Mouse (Mus musculus) embryo, embryonic 10.5 days (tissue): Measurements from ENCODE around the gene Trim8.

Experiments
- DNase-seq: peaks from one replicate; pipeline ENCODE4 v3.0.0-alpha.2; 2015; ENCODE audit warnings: low spot score

Gene Trim8

DNA sequence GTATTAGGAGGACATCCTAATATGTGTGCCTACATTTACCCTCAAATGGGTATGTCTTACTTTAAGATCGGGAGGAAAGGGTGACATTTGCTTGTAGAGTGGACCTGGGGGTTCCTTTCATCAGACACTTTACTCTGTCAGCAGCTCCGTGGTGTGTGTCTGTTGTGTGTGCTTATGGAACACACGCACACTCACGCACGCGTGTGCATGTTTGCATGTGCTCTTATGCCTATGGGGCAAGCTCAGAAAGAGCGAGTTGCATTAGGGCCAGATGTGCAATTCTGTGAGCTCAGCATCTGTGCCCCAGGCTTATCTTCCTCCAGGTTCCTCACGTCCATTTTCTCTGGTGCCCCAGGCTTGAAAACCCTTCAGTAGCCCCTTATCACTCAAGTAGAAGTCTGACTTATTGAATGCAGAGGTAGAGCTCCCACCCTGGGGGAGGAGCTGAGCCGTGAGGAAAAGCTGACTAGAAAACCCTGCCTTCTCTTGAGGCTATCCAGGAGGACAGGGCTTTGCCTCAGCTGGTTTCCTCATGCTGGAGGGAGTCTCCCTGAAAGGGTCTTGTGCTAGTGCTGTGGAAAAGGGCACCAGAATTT lies 3.4 kb downstream of the Trim8 start:
- DNase-seq: peak; percentile 23

- no peak for DNase-seq
Observed at GRCm38 (mm10) chr19:46505646-46506371, 4.3 kb downstream of the Trim8 start.

DNA sequence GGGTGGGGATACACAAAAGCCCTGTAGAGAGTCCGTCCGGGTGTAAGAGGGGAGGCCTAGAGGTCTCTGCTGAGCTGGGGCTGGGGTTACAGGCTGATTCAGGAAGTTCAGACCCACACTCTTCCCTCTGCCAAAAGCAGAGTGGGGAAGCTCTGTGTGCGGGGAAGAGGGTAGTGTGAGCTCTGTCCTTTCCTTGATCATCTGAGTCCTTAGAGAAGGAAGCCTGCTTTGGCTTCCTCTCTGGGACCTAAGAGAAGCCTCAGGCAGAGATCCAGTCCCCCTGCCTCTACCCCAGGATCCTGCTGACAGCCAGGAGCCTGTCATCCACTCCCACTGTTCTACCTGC lies 4.8 kb downstream of the Trim8 start:
- no peak for DNase-seq

- peak; percentile 72 for DNase-seq
Observed at GRCm38 (mm10) chr19:46507181-46507581, 5.7 kb downstream of the Trim8 start.

GRCm38 (mm10) chr19:46507806-46508205 lies 6.3 kb downstream of the Trim8 start:
- DNase-seq: no peak

DNA sequence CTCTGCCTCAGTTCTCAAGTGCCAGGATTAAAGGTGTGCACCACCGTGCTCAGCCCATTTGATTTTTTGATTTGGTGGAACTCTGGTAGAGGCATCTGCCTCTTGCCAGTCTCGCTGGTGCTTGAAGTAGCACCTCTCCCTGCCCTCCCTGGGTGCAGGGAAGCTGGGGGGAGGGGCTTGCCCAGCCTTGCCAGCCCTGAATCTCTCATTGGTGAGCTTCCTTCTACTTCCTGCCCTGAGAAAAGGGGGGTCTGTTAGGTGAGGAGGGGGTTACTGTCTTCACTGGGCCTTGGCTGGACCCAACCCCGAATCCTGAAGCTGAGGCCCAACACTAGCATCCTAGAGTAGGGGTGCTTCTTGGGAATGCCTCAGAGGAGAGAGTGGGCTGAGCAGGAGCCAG lies 7.2 kb downstream of the Trim8 start:
- no peak for DNase-seq

DNA sequence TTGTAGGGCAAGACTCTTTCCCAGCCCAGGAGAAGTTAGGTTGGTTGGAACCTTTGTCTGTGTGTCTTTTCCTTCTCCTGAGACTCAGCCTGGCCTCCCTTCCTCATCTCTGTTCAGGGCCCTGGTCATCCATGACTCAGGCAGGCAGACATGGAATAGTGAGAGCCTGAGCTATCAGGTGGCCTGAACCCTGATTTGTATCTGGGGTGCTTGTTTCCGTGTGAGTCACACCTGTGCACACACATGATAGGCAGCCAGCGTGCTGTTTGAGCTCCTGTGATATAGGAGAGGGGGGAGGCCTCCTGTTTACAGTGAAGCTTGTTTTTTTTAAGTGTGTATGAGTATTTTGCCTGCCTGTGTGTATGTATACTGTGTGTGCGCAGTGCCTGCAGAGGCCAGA lies 7.7 kb downstream of the Trim8 start:
- no peak for DNase-seq

DNA sequence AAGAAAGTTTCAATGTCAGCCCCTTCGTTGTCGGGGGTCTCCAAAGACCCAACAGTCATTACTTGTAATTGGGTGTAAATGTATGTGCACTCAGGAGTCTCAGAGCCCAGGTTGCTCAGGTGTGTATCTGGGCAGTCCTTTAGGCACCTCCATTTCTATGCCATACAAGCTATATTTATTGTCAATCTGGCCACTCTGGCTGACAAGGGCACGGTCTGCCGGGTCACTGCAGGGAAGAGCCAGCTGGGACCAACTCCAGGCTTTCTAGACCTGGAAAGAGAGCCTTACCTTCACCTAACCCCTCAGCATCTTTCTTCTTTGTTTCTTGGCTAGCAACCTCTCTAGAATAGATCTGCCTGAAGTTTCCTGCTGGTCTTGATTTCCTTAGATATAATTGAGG lies 8.2 kb downstream of the Trim8 start:
- DNase-seq: no peak

- no peak for DNase-seq
Observed at GRCm38 (mm10) chr19:46510401-46510800, 8.9 kb downstream of the Trim8 start.

GRCm38 (mm10) chr19:46510824-46511223 lies 9.3 kb downstream of the Trim8 start:
- no peak for DNase-seq

DNA sequence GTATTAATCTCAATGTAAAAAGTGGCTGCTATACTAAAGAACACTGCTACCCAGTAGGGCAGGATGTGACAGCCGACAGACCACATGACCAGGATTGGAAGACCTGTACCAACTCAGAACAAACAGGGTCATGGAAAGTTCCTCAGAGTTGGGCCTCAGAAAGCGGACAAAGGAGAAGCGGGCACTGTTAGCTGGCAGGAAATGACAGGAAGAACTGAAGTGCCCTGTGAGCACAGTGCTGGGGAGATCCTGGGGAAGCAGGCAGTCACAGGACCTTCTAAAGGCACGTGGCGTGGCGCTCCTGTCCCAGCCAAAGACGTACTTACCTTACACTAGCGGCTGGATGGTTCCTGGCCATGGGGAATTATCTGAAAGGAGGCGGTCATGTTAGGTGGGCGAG lies 9.8 kb downstream of the Trim8 start:
- DNase-seq: no peak

DNA sequence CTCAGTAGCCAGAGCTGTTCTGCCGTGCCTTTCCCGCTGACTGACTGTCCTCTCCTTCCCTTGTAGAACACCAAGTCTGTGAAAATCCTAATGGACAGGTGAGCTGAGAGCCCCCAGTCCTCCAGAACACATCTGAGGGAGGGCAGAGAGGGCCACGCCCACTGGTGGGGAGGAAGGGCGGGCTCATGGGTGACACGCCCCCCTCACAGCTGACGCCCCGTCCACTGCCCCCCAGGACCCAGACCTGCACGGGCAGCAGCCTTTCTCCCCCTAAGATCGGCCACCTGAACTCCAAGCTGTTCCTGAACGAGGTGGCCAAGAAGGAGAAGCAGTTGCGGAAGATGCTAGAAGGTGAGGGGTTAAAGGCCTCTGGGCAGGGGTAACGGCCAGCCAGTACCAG lies 12.9 kb downstream of the Trim8 start:
- no peak for DNase-seq

GRCm38 (mm10) chr19:46515287-46515821 lies 13.9 kb downstream of the Trim8 start:
- no peak for DNase-seq

GRCm38 (mm10) chr19:46516667-46517528 lies 15.4 kb downstream of the Trim8 start:
- no peak for DNase-seq

- peak; percentile 53 for DNase-seq
Observed at GRCm38 (mm10) chr19:46517529-46518351, 16.2 kb downstream of the Trim8 start.

GRCm38 (mm10) chr19:46518352-46518787 lies 16.9 kb downstream of the Trim8 start:
- peak; percentile 72 for DNase-seq

GRCm38 (mm10) chr19:46518828-46519621 lies 17.5 kb downstream of the Trim8 start:
- peak; percentile 42 for DNase-seq

DNA sequence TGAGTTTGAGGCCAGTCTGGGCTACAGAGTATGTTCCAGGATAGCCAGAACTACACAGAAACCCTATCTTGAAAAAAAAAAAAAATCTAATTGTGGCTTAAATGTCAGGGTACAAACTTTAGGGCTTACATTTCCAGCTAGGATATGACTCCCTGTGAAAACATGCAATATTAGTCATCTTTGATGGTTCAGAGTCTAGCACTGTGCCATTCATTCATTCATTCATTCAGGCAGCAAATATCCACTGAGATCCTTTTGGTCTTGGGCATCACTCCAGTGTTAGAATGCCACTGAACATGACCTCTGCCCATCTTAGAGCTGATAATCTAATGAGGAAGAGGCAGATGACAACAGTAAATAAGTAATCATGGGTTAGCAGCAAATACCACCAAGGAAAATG lies 20.2 kb downstream of the Trim8 start:
- DNase-seq: no peak

DNA sequence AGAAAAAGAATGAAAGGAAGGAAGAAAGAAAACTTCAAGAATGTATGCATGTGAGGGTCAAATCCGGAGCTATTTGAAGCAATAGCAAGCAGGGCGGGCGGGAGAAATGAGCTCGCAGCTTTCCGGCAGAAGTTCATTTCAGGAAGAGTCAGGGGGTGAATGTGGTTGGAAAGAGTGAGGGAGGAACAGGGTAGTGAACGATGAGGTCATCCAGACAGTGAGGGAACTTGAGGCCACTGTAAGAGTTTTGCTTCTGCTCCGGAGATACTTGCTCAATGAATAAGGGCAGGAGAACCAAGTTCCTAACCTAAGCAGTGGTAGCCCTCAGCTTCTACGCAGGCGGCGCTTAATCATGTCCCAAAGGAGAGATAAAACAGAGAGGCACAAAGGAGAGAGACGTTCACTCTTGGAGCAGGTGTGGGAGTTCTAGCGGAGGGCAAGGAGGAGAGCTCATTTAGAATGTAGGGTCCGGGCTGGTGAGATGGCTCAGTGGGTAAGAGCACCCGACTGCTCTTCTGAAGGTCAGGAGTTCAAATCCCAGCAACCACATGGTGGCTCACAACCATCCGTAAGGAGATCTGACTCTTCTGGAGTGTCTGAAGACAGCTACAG lies 21.0 kb downstream of the Trim8 start:
- DNase-seq: peak; percentile 28

GRCm38 (mm10) chr19:46523131-46523479 lies 21.6 kb downstream of the Trim8 start:
- DNase-seq: no peak
